Mouse (Mus musculus): ENCODE data around the gene Sema3g.

DNA sequence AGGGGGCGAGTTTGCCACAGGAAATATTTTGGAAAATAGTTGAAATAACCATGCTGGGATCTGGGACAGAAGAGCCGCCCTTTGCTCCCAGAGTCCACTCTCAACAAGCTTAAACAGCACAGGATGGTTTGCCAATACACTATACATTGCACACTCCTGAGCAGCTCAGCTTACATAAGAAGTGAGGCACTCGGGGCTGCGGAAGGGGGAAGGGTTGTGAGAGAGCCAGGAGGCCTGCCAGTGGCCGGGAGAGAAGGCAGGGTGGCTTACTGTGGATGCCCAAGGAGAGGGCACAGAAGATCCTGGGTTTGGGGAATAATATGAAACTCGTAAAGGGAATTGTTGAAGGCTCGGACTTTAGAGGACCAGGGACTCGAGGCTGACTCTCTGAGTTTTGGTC is 3.8 kb upstream of the Sema3g start:
- TF ChIP-seq CTCF (IDR thresholded peaks at IDR 0.05; ENCODE audit: borderline replicate concordance, insufficient read depth, low read length) (no peak), POLR2A (IDR thresholded peaks at IDR 0.05; ENCODE audit: low read depth, low read length) (no peak)
